Mouse (Mus musculus) cerebellum, postnatal 14 days (tissue): ENCODE measurements around the gene Cnnm3.
A peak's percentile ranks its signal among the peaks of the same experiment; 100 is the strongest.

ENCODE experiments used
- DNase-seq, 2 experiments: peaks; one replicate each; pipeline ENCODE4 v3.0.0; 2021; ENCODE audit warnings: mixed read lengths in 2 of 2

Cnnm3 gene

GRCm38 (mm10) chr1:36558031-36558993 is 46.6 kb downstream of the Cnnm3 start, which contains the start of gene Sema4c:
Gene Sema4c, minus strand, starts transcription at chr1:36558349.
- peak; percentile 72 to 85 for DNase-seq

- peak in 1 of 2 experiments; percentile 42 for DNase-seq
Measured at GRCm38 (mm10) chr1:36559256-36559655, 47.6 kb downstream of the Cnnm3 start.

GRCm38 (mm10) chr1:36559888-36560287 is 48.2 kb downstream of the Cnnm3 start:
- no peak for DNase-seq

GRCm38 (mm10) chr1:36560903-36561302 is 49.2 kb downstream of the Cnnm3 start:
- no peak for DNase-seq

GRCm38 (mm10) chr1:36562388-36562787 is 50.7 kb downstream of the Cnnm3 start:
- no peak for DNase-seq

- no peak for DNase-seq
Measured at GRCm38 (mm10) chr1:36563197-36563596, 51.5 kb downstream of the Cnnm3 start.

- no peak for DNase-seq
Measured at GRCm38 (mm10) chr1:36563632-36564031, 52.0 kb downstream of the Cnnm3 start.

- no peak for DNase-seq
Measured at GRCm38 (mm10) chr1:36564101-36564500, 52.4 kb downstream of the Cnnm3 start.

GRCm38 (mm10) chr1:36566425-36566824 is 54.8 kb downstream of the Cnnm3 start:
- DNase-seq, result no peak

GRCm38 (mm10) chr1:36567818-36568603 is 56.3 kb downstream of the Cnnm3 start:
- no peak for DNase-seq

GRCm38 (mm10) chr1:36568776-36569175 is 57.1 kb downstream of the Cnnm3 start:
- no peak for DNase-seq

GRCm38 (mm10) chr1:36569694-36570276 is 58.1 kb downstream of the Cnnm3 start:
- no peak for DNase-seq

GRCm38 (mm10) chr1:36570320-36570719 is 58.7 kb downstream of the Cnnm3 start:
- no peak for DNase-seq

GRCm38 (mm10) chr1:36571627-36572026 is 60.0 kb downstream of the Cnnm3 start:
- no peak for DNase-seq

GRCm38 (mm10) chr1:36572140-36572700 is 60.6 kb downstream of the Cnnm3 start:
- no peak for DNase-seq

- no peak for DNase-seq
Measured at GRCm38 (mm10) chr1:36572709-36573108, 61.0 kb downstream of the Cnnm3 start.

- no peak for DNase-seq
Measured at GRCm38 (mm10) chr1:36573524-36573923, 61.9 kb downstream of the Cnnm3 start.

- DNase-seq, result peak; percentile 63 to 70
Measured at GRCm38 (mm10) chr1:36574196-36574955, 62.7 kb downstream of the Cnnm3 start.

- no peak for DNase-seq
Measured at GRCm38 (mm10) chr1:36575347-36575746, 63.7 kb downstream of the Cnnm3 start.

- DNase-seq, result no peak
Measured at GRCm38 (mm10) chr1:36576991-36577675, 65.5 kb downstream of the Cnnm3 start.
